Mouse (Mus musculus) embryo, embryonic 11 days (tissue): ENCODE data around the gene Gabbr2.

Experiments used
- DNase-seq: peaks from one replicate; pipeline ENCODE4 v3.0.0-alpha.2; 2015

Gene Gabbr2

DNA sequence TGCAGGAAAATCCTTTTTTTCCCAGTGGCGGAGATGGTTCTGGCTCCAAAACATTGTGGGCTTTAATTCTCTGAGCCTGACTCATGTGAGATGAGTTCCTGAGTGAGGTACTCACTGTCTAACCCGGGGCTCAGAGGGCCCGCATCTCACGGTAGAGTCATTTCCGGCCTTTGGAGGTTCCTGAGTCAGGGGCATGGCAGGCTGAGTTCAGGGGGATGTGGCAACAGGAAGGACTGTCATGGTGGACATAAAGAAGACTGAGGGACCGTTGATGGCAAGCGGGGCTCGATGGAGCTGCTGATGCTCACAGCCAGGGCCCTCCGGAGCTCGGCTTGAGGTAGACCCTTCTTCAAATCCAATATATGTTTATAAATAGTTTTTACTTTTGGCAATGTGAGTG is 288.5 kb downstream of the Gabbr2 start:
- no peak for DNase-seq

GRCm38 (mm10) chr4:46700223-46700651 is 291.4 kb downstream of the Gabbr2 start:
- no peak for DNase-seq

GRCm38 (mm10) chr4:46696467-46696866 is 295.2 kb downstream of the Gabbr2 start:
- DNase-seq: no peak

DNA sequence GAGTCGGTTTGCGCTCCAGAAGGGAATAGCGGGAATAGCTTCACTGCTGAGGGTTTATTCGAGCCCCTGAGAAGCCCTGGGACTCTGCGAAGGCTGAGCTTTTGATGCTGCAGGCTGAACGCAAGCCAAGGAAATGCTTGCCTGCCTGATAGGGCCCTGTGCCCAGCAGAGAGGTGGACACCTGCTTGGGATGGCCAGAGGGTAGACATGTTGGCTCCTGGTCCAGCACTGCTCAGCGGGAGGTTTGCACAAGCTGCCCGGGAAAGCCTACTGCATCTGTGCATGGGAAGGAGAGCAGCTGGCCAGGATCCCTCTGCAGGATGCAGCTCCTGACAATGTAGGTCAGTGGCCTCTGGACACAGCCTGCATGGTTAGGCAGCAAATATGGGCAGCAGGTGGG is 301.1 kb downstream of the Gabbr2 start:
- DNase-seq: no peak

DNA sequence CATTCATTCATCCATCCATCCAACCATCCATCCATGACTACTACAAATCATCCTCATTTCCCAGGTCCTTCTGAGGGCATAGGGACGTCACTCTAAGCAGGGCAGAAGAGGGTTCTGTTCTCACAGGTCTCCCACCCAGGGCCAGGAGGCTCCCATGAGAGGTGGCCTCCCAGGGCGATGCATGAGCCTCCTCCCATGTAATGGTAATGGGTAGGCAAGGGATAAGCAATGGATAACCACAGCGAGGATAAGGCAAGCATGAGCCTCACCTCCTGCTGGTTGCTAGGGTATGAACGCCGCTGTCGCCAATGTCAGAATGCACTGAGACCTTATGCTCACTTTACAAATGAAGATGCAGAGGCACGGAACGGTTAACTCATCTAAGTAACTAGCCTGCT is 301.7 kb downstream of the Gabbr2 start:
- DNase-seq: no peak

- DNase-seq: peak; percentile 78
Observed at GRCm38 (mm10) chr4:46689397-46690022, 302.2 kb downstream of the Gabbr2 start.

- no peak for DNase-seq
Observed at GRCm38 (mm10) chr4:46688213-46688832, 303.4 kb downstream of the Gabbr2 start.

- no peak for DNase-seq
Observed at GRCm38 (mm10) chr4:46684160-46684559, 307.5 kb downstream of the Gabbr2 start.

DNA sequence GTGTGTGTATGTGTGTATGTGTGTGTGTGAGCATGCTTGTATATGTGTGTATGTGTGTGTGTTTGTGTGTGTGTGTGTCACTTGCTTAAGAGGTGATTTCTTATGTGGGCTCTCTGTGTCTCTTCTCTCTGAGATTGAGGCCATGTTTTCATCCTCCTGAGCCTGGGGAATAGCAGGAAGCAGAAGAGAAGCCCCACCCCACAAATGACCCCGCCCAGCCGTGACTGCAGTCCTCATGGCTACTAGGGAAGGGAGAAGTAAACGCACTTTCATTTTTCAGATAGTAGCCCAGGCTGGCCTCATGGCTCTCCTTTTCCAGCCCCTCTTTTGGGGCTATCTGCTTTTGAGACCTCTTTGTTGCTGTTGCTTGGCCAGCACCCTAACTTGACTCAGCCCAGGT is 315.0 kb downstream of the Gabbr2 start:
- DNase-seq: no peak

GRCm38 (mm10) chr4:46675992-46676391 is 315.7 kb downstream of the Gabbr2 start:
- DNase-seq: no peak

DNA sequence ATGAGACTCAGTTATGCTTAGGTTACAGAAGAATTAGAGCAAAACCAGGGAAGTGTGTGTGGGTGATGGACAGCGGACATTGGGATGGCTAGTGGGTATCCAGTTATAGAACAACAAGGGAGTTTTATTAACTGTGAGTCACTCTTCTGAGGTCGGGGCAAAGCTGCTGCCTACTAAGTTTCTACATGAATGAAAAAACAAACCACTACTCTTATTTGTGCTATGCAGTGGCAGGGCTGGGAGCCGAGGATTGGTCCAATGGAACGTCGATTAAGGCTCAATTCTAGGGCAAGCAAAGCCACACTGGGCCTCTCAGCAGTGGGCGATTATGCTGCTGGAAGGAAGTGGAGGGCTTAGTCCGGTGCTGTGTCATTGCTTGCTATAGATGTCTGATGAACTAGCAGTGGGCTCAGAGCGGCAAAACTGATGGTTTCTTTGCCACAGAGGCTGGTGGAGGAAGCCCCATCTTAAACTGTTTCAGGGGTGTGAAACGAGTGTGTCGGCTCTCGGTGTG is 316.3 kb downstream of the Gabbr2 start:
- no peak for DNase-seq

GRCm38 (mm10) chr4:46668620-46669019 is 323.1 kb downstream of the Gabbr2 start:
- DNase-seq: no peak

DNA sequence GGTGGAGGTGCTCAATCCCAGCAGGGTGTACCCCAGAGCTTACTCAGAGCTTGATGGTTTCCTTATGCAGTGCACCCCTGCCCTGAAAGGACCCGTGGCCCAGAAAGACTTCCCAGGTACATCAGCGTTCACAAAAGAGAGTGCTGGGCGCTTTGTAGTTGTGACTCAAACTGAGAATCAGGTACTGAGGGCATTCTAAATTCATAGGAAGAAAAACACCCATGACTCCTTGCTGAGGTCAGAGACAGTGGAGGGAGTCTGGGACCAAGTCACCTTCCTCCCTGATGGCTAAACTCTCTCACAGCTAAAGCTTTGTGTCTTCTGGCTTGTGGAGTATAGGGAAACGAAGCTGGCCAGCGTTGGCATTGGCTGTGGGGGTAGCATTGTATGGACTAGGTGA is 325.3 kb downstream of the Gabbr2 start:
- DNase-seq: no peak

GRCm38 (mm10) chr4:46665371-46665774 is 326.3 kb downstream of the Gabbr2 start:
- DNase-seq: peak; percentile 72

GRCm38 (mm10) chr4:46664123-46665009 is 327.3 kb downstream of the Gabbr2 start:
- peak; percentile 88 for DNase-seq

DNA sequence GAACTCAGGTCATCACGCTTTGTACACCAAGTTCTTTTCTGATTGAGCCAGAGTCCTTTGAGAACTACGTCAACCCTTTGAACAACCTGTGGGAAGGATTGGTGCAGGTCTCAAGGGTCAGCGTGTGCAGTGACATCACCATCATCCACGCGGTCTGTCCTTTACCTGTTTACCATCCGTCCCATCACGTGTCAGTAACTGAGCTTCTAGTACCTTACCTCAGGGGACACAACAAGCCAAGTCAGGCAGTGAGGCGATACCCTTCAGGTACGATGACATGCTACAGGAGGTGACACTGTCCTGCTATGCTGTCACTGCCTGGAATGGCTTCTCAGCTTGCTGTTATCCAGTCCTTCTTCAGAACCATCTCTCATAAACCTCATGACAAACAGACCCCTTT is 330.2 kb downstream of the Gabbr2 start:
- no peak for DNase-seq

DNA sequence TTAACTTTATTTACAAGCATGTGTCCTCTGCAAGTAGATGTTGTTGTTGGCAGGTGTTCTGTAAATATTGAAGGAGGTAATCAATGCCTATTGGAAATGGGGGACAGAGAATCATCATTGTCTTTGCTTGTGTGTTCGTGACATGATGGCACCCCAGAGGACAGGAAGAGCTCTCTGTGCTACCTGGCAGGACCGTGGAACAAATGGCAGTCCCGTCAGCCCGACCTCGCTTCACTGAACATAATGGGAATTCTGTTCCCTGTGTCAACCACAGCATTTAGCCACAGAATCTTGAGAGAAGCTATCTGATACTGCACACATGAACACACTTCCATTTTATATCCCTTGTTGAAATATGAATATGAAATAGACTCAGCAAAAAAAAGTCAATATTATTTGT is 332.7 kb downstream of the Gabbr2 start:
- no peak for DNase-seq

GRCm38 (mm10) chr4:46657116-46657515 is 334.6 kb downstream of the Gabbr2 start:
- DNase-seq: peak; percentile 81

GRCm38 (mm10) chr4:46655956-46656355 is 335.7 kb downstream of the Gabbr2 start:
- no peak for DNase-seq

DNA sequence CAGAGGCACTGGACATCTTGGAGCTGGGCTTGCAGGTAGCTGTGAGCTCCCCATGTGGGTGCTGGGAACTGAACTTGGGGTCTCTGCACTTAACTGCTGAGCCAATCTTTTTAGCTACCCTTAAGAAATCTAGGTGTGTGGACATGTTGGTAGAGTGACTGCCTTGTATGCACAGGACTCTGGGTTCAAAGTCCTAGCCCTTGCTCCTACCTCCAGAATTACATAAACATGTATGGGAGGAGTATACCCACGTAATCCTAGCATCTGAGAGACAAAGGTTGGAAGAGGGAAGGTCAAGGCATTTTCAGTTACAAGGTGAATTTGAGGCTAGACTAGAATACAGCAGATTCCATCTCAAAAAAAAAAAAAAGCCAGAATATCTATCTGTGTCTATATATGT is 336.4 kb downstream of the Gabbr2 start:
- DNase-seq: no peak

DNA sequence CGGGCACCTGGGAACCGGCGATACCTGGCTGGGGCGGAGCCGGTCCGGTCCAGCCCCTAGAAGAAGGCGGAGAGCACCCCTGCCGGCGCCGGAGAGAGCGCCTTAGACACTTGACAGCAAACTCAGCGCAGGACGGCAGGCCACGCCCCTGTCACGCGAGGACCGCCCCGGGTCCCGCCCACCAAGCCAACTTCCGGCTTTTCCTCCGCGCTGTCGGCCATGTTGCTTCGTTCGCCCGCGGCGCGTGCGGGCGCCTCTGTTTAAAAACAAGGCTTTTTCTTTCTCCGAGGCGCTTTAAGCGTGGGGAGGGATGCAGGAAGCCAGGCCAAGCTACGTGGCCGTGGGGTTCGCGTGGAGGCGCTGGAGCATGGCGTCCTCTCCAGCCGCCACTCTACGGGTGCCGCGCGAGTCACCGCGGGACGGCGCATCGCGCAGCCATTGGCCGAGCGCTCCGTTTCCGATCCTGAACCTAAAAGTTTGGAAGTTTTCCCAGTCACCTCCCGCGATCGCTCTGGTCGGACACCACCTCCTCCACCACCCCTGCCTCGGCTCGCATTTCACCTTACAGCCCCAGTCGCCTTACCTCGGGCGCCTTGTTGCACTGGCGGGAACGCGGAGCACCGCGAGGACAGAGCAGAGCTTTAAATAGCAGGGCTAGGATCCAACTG is 341.5 kb downstream of the Gabbr2 start, which contains the start of gene Tbc1d2:
TSS of gene Tbc1d2 (minus strand) at position 124 of the 668 bp plus-strand sequence.
- DNase-seq: peak; percentile 94

DNA sequence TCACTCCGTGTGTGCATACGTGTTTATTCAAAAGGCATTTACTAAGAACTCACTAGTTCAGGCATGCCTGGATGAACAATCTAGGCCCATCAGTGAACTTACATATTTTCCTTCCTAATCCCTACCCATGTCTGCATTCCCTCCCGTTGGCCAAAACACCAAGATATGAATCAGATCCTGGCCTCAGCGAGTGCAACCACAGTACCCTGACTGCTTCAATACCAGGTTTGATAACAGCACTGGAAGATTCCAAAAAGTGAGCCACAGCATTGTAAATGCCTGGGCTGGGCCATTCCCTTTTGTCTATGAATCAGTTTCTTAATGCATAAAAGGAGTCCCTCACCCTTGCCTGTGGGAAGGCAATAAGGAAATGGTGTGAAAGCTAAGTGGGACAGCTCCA is 342.5 kb downstream of the Gabbr2 start:
- no peak for DNase-seq

GRCm38 (mm10) chr4:46643676-46644112 is 348.0 kb downstream of the Gabbr2 start:
- no peak for DNase-seq
